Mouse (Mus musculus): ENCODE measurements around the gene Slc39a9.

Slc39a9 gene

GRCm38 (mm10) chr12:80653951-80654658 lies 10.4 kb downstream of the Slc39a9 start:
- peak; percentile 37 for DNase-seq (ENCODE audit: low spot score)

- no peak for DNase-seq (ENCODE audit: low spot score)
These were observed 11.0 kb downstream of the Slc39a9 start for GRCm38 (mm10) chr12:80654659-80655025.

GRCm38 (mm10) chr12:80658661-80659060 lies 15.0 kb downstream of the Slc39a9 start:
- DNase-seq (ENCODE audit: low spot score), result no peak

- no peak for DNase-seq (ENCODE audit: low spot score)
These were observed 18.6 kb downstream of the Slc39a9 start for GRCm38 (mm10) chr12:80662322-80662721.

GRCm38 (mm10) chr12:80663935-80664334 lies 20.3 kb downstream of the Slc39a9 start:
- no peak for DNase-seq (ENCODE audit: low spot score)

GRCm38 (mm10) chr12:80668391-80668790 lies 24.7 kb downstream of the Slc39a9 start:
- DNase-seq (ENCODE audit: low spot score), result no peak

- no peak for DNase-seq (ENCODE audit: low spot score)
These were observed 29.5 kb downstream of the Slc39a9 start for GRCm38 (mm10) chr12:80673170-80673569.

GRCm38 (mm10) chr12:80681340-80681739 lies 37.7 kb downstream of the Slc39a9 start:
- no peak for DNase-seq (ENCODE audit: low spot score)

- no peak for DNase-seq (ENCODE audit: low spot score)
These were observed 39.9 kb downstream of the Slc39a9 start for GRCm38 (mm10) chr12:80683554-80683953.

GRCm38 (mm10) chr12:80684316-80684715 lies 40.6 kb downstream of the Slc39a9 start:
- DNase-seq (ENCODE audit: low spot score), result no peak

- peak; percentile 71 for DNase-seq (ENCODE audit: low spot score)
These were observed 44.1 kb downstream of the Slc39a9 start for GRCm38 (mm10) chr12:80687788-80688211.

- DNase-seq (ENCODE audit: low spot score), result peak; percentile 72
These were observed 46.0 kb downstream of the Slc39a9 start for GRCm38 (mm10) chr12:80689696-80690095.

- no peak for DNase-seq (ENCODE audit: low spot score)
These were observed 48.0 kb downstream of the Slc39a9 start for GRCm38 (mm10) chr12:80691671-80692091.

GRCm38 (mm10) chr12:80692269-80692972 lies 48.7 kb downstream of the Slc39a9 start, which contains the start of gene Plekhd1:
Gene Plekhd1 (plus strand): TSS chr12:80692591.
- DNase-seq (ENCODE audit: low spot score), result peak; percentile 72

- no peak for DNase-seq (ENCODE audit: low spot score)
These were observed 50.0 kb downstream of the Slc39a9 start for GRCm38 (mm10) chr12:80693700-80694099.

- DNase-seq (ENCODE audit: low spot score), result no peak
These were observed 51.3 kb downstream of the Slc39a9 start for GRCm38 (mm10) chr12:80695004-80695403.

- no peak for DNase-seq (ENCODE audit: low spot score)
These were observed 55.0 kb downstream of the Slc39a9 start for GRCm38 (mm10) chr12:80698526-80699143.

GRCm38 (mm10) chr12:80699144-80699531 lies 55.5 kb downstream of the Slc39a9 start:
- no peak for DNase-seq (ENCODE audit: low spot score)

- no peak for DNase-seq (ENCODE audit: low spot score)
These were observed 57.6 kb downstream of the Slc39a9 start for GRCm38 (mm10) chr12:80701332-80701731.

GRCm38 (mm10) chr12:80706208-80706914 lies 62.7 kb downstream of the Slc39a9 start:
- DNase-seq (ENCODE audit: low spot score), result no peak

- DNase-seq (ENCODE audit: low spot score), result no peak
These were observed 63.4 kb downstream of the Slc39a9 start for GRCm38 (mm10) chr12:80706915-80707604.

GRCm38 (mm10) chr12:80715915-80716314 lies 72.2 kb downstream of the Slc39a9 start:
- DNase-seq (ENCODE audit: low spot score), result no peak
